Mouse (Mus musculus): Measurements from ENCODE around the gene Arih2. TPM values are rescaled to one million over a fixed set of nuclear protein-coding genes. Genes with fewer than 3 reads are reported as not detected.

The Arih2 gene
- total RNA-seq, 4 experiments from 2014 or later = 49.4 to 60.4 (median 54.9) TPM

DNA sequence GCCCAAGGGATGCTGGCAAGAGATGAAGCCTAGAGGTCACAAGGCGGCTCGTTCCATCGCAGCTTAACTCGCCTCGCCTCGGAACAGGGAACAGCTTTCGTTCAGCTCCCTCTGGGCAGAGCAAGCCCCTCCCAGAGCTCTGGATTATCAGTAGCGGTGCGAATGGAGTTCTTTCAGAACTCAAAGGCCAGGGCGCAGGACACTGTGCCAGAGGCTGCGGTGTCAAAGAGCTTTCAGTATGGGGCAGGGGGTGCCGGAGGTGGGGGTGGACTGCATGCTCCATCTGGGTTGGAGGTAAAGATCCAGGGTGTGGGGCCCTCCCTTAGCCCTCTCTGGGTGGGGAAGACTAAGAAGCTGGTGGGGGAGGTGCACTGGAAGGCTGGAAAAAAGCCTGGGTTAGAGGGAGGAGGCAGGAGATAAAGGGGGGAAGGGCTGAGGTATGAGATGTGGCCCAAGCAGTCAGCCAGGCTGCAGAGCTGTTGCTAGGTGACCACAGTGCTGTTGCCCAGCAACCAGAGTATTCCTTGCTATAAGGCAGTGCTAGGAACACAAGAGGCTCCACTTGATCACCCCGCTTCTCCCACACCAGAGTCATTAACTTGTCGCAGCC is 61.5 kb downstream of the Arih2 start:
- DNase-seq (ENCODE audit: low spot score in 2 of 2) = peak; percentile 88 to 91

DNA sequence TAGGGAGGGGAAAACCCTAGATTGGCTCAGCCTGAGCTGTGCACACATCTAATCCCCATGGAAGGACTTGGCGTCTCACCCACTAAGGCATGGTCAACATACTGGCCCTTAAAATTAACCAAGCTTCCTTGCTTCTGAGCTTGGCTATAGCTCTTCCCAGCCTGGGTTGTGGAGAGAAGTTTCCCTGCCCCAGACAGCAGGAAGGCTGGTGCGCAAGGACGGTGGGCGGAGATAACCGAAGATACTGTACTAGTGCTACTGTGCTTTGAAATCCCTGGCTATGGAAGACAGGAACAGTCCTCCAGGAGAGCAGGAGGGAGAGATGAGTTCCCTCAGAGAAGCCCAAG is 69.9 kb downstream of the Arih2 start:
- DNase-seq (ENCODE audit: low spot score in 2 of 2) = peak in 1 of 2 experiments; percentile 25

GRCm38 (mm10) chr9:108578545-108579343 is 70.4 kb downstream of the Arih2 start, which contains the start of gene Wdr6:
Gene Wdr6, minus strand, starts transcription at chr9:108578739.
- peak; percentile 89 to 92 for DNase-seq (ENCODE audit: low spot score in 2 of 2)

GRCm38 (mm10) chr9:108577934-108578544 is 71.1 kb downstream of the Arih2 start:
- DNase-seq (ENCODE audit: low spot score in 2 of 2) = peak in 1 of 2 experiments; percentile 30

GRCm38 (mm10) chr9:108577025-108577424 is 72.2 kb downstream of the Arih2 start:
- DNase-seq (ENCODE audit: low spot score in 2 of 2) = no peak

- peak in 1 of 2 experiments; percentile 9 for DNase-seq (ENCODE audit: low spot score in 2 of 2)
These were observed 73.6 kb downstream of the Arih2 start for GRCm38 (mm10) chr9:108575321-108576297.

GRCm38 (mm10) chr9:108574921-108575320 is 74.3 kb downstream of the Arih2 start:
- DNase-seq (ENCODE audit: low spot score in 2 of 2) = no peak

GRCm38 (mm10) chr9:108573774-108574690 is 75.2 kb downstream of the Arih2 start:
- peak in 1 of 2 experiments; percentile 35 for DNase-seq (ENCODE audit: low spot score in 2 of 2)

GRCm38 (mm10) chr9:108572321-108572720 is 76.9 kb downstream of the Arih2 start:
- DNase-seq (ENCODE audit: low spot score in 2 of 2) = peak in 1 of 2 experiments; percentile 9

- no peak for DNase-seq (ENCODE audit: low spot score in 2 of 2)
These were observed 77.7 kb downstream of the Arih2 start for GRCm38 (mm10) chr9:108571401-108571973.

- peak in 1 of 2 experiments; percentile 56 for DNase-seq (ENCODE audit: low spot score in 2 of 2)
These were observed 78.8 kb downstream of the Arih2 start for GRCm38 (mm10) chr9:108570207-108570896.

DNA sequence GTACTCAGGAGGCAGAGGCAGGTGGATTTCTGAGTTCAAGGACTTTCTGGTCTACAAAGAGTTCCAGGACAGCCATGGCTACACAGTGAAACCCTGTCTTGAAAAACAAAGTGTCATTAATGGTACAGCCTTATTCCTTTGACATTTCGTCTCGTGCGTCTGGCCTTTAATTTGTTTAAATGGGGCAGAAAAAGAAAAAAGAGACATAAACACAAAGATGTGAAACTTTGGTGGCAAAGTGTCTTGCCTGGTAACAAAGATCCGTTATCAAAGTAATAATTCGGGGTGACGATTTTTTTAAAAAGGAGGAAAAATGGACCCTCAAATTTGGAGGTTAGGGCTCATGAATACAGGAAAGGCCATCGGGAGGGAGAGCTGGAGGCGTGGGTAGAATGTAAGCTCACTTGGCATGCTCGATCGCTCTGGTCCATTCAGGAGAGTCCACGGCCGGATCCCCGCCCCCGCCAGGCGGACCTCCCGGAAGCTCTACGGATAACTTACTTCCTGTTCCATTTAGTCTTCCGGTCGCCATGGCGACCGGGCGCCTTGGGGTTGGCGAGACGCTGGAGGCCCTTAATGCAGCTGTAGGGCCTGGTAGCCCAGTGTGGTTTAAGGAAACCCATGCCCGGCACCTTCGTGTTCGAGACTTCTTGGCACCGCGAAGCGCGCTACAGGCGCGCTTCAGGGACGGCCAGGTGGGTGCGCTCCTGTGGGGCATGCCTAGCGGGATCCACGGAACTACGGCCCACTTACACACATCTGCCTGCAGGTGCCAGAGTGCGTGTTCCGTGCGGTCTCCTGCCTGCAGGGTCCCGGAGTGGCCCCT is 79.6 kb downstream of the Arih2 start, which contains the start of gene Dalrd3:
TSS of gene Dalrd3 (plus strand) at position 506 of the 826 bp plus-strand sequence.
- DNase-seq (ENCODE audit: low spot score in 2 of 2) = peak; percentile 90 to 92

- no peak for DNase-seq (ENCODE audit: low spot score in 2 of 2)
These were observed 80.7 kb downstream of the Arih2 start for GRCm38 (mm10) chr9:108568511-108568921.

DNA sequence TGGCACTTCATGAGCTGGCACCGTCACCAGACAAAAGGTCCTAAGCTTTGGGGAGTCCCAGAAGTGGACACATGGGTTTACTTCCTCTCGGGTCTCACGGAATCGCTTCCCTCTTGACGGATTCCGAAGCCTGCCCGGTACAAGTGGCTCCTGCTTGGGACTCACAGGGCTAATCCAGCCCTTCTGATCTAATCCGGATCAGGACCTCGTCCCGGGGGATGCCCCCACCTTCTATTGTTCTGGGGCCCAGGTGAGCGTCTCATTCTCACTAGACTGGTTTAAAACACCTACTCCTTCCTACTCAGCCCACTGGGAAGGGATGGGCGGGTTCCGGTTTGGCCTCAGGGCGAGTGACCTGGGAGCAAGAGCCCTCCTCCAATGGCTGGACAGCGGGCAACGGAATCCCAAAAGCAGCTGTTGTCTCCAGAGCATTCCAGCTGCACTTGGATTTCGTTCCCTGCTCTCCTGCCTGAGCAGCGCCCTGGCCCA is 81.2 kb downstream of the Arih2 start:
- DNase-seq (ENCODE audit: low spot score in 2 of 2) = no peak

DNA sequence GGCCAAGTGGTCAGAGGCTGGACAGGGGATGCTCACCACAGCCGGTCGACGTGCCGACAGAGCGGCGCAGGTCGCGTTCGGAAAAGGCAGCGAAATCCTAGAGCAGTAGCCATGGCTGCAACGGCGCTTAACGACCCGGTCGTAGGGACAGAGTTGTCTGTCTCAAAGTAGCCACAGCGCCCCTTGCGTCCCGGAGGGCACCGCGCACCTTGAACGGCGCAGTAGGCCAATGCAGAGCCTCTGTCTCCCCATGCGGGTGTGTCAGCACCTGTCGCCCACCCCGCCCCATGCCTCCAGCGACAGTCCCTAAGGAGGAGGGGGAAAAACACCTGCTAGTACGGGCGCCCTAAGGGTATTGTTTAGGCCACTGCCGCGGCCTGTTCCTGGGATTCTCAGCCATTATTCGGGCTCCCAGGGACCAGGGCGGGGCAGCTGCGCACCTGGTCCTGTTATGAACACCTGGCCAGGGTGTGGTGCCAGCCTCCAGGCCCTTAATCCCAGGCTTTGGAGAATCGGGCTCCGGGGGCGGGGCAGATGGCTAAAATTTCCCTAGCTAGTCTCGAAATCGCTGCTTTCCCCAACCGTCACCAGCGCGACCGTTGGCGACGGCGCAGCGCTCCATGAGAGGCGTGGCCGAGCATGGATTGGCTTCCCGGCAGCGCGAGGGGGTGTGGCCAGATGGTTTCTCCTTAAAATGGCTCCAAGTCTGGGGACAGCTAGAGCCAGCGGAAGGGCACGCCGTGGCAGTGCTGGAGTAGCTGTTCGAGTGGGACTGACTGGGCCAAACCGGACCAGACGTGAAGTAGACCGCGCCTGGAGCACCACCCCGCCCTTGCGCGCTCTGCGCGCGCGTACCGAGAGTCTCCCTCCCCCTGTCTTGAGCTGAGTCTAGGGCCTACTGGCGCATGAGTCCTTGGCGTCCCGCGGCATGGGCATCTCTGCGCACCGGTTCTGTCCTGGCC is 82.1 kb downstream of the Arih2 start, which contains the start of gene Ndufaf3:
TSS of gene Ndufaf3 (minus strand) at position 620 of the 962 bp plus-strand sequence.
- peak; percentile 93 to 96 for DNase-seq (ENCODE audit: low spot score in 2 of 2)
